Mouse (Mus musculus): Measurements from ENCODE around the gene Hsh2d.

DNA sequence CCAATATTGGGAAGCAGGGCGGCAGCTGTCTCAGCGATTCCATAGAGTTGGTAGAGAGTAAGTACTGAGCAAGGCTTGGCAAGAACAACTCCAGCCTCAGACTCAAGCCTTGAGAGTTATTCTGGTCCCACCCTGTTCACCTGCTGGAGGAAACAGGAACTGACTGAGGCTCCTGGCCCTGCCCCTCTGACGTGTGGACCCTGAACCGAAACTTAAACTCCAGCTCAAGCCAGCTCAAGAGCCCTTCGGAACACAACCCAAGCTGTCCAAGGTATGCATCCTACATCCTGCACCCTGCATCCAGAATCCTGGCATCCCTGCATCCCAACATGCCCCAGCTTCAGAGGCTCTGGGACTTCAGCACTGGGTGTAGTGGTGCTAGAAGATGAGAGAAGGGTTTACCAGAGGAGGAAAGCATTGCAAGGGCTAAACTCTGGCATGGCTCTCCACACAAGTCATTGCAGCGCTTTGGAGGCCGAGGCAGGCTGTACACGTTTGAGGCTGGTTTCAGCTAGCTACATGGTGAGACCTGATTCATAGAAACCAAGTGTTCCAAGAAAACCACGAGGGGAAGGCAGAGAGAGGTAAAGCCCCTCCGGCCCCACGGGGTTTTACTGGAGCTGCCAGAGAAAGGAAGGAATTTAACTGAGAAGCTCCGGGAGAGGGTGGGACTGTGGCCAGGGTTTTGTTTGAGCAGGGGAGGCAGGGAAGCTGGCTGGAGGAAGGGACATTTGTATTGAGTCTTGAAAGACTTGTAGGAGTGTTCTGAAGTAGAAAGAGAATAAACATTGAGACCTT lies at the start of gene Hsh2d:
- TF ChIP-seq CTCF (IDR thresholded peaks at IDR 0.05; ENCODE audit: extremely low read depth, insufficient read depth, low read length): no peak
- TF ChIP-seq POLR2A (IDR thresholded peaks at IDR 0.05; ENCODE audit: extremely low read depth, insufficient read depth, low read length): no peak

All from cortical plate, adult 2 months (tissue).